Mouse (Mus musculus): ENCODE data around the gene Kalrn.

- no peak for TF ChIP-seq CTCF (IDR thresholded peaks at IDR 0.05; ENCODE audit: extremely low read depth, insufficient read length, insufficient replicate concordance, low read depth, low read length)
- TF ChIP-seq POLR2A (IDR thresholded peaks at IDR 0.05; ENCODE audit: low read depth, low read length) = no peak
These were observed 543.0 kb downstream of the Kalrn start for GRCm38 (mm10) chr16:34030379-34030778.
